Comparison of ENCODE assay signal across 22 mouse cellular contexts in genomic region chr2:168961729-168962666, GRCm38 (mm10). TPM values are rescaled to one million over a fixed set of nuclear protein-coding genes. Genes with fewer than 3 reads are reported as not detected.
DNase-seq lines count a peak whose midpoint lies in the region; TF ChIP-seq lines count a peak whose summit lies in the region.
"Had no signal": no experiment of that assay in that cellular context is flagged by ENCODE, and none has a peak within 500 bp of the region (broad histone marks: within the 10 kb centered on the region; RNA-seq: fewer than 3 reads in every experiment).

No protein-coding gene starts in this region.

- TF ChIP-seq CTCF in E14TG2a.4 (conservative IDR thresholded peaks at IDR 0.05; ENCODE audit: low read length) (no peak), ES-Bruce4 (IDR thresholded peaks at IDR 0.05; ENCODE audit: low read depth, low read length) (no peak)

- H3K9me3 ChIP-seq in E14TG2a.4 (ENCODE audit: low read length) (no peaks in the 10 kb centered on the region), ES-Bruce4 (replicated peaks; ENCODE audit: control insufficient read depth, insufficient read depth, low read length, poor library complexity, severe bottlenecking) (no peaks in the 10 kb centered on the region), ES-E14 (ENCODE audit: control insufficient read depth, insufficient read depth, low read depth, low read length) (no peaks in the 10 kb centered on the region)

- H3K4me3 ChIP-seq in E14TG2a.4 (replicated peaks; ENCODE audit: low read length) (peak overlapping the region; percentile 73), ES-Bruce4 (ENCODE audit: low read depth, low read length) (peak overlapping the region; percentile 74), ES-E14 (ENCODE audit: insufficient read depth in 1 of 2, low read depth in 1 of 2, low read length in 2 of 2, poor library complexity in 1 of 2, severe bottlenecking in 1 of 2) (peak overlapping the region; percentile 58 to 66)
- H3K4me3 ChIP-seq: embryonic facial prominence, embryonic 10.5 days; embryonic facial prominence, embryonic 12.5 days; forebrain, embryonic 13.5 days; forebrain, embryonic 15.5 days had no signal

- in situ Hi-C loops in ES-E14 (cut with MboI; ENCODE audit: low sequenced_read_pairs in 2 of 2, unreplicated experiment in 2 of 2), result no loop called here

- peak overlapping the region; percentile 52; the same call in 1 of the 2 replicates for H3K9ac ChIP-seq in ES-Bruce4 (ENCODE audit: low read depth, poor library complexity, severe bottlenecking)
- peak overlapping the region; percentile 74 for H3K9ac ChIP-seq in ES-E14 (ENCODE audit: insufficient read depth, low read depth, low read length, poor library complexity, severe bottlenecking)
- H3K9ac ChIP-seq: embryonic facial prominence, embryonic 12.5 days; forebrain, embryonic 13.5 days; forebrain, embryonic 15.5 days; forebrain, postnatal 0 days had no signal

- no peak for TF ChIP-seq POLR2A in ES-Bruce4 (IDR thresholded peaks at IDR 0.05; ENCODE audit: insufficient read depth, low read length)

- peaks cover 73% of the 10 kb centered on the region for H3K4me1 ChIP-seq in E14TG2a.4 (replicated peaks; ENCODE audit: low read depth, low read length)
- H3K4me1 ChIP-seq in ES-Bruce4 (ENCODE audit: control insufficient read depth, insufficient read depth, low read length), result peaks cover 7% of the 10 kb centered on the region
- H3K4me1 ChIP-seq in ES-E14 (ENCODE audit: control insufficient read depth in 2 of 2, insufficient read depth in 2 of 2, low read length in 2 of 2, poor library complexity in 1 of 2), result peaks cover 5 to 19% of the 10 kb centered on the region in 2 experiments; a peak in 2 of 4 replicates
- H3K4me1 ChIP-seq: embryonic facial prominence, embryonic 10.5 days; embryonic facial prominence, embryonic 12.5 days; forebrain, embryonic 13.5 days; forebrain, embryonic 15.5 days had no signal

- peak overlapping the region; percentile 100 for H3K27ac ChIP-seq in ES-Bruce4 (ENCODE audit: insufficient read depth, low read length)
- H3K27ac ChIP-seq in ES-E14 (ENCODE audit: insufficient read depth, low read depth, low read length, poor library complexity, severe bottlenecking), result peak overlapping the region; percentile 98
- H3K27ac ChIP-seq: embryonic facial prominence, embryonic 10.5 days; embryonic facial prominence, embryonic 12.5 days; forebrain, embryonic 13.5 days; forebrain, embryonic 15.5 days had no signal

- H3K36me3 ChIP-seq in E14TG2a.4 (ENCODE audit: insufficient read depth, low read length) (peaks cover 42% of the 10 kb centered on the region), ES-Bruce4 (ENCODE audit: control insufficient read depth, insufficient read depth, low read length, poor library complexity, severe bottlenecking) (no peaks in the 10 kb centered on the region), ES-E14 (ENCODE audit: control insufficient read depth, insufficient read depth, low read length, poor library complexity, severe bottlenecking) (peaks cover 6% of the 10 kb centered on the region)
- H3K36me3 ChIP-seq: embryonic facial prominence, embryonic 10.5 days; embryonic facial prominence, embryonic 12.5 days; forebrain, embryonic 15.5 days had no signal

- DNase-seq in ES-E14 (ENCODE audit: low read depth, low spot score) (no peak), R1 (ENCODE audit: low read depth, low spot score) (peak; percentile 95)
- DNase-seq in adrenal gland, adult 18-20 months (ENCODE audit: low spot score in 2 of 2), result no peak
- DNase-seq in spleen, postnatal 4 days (ENCODE audit: low spot score in 2 of 2), result no peak
- no peak for DNase-seq in thymus, adult 18-20 months
- no peak for DNase-seq in cerebellum, postnatal 4 days (ENCODE audit: low spot score in 2 of 2)
- DNase-seq: adrenal gland, adult 2 months; adrenal gland, postnatal 10 days; adrenal gland, postnatal 25 days; cerebellum, adult 11 months; cerebellum, adult 18-20 months; cerebellum, adult 8-10 months; cerebellum, adult 9-11 months; cerebellum, postnatal 14 days; cerebellum, postnatal 36 days; forebrain, postnatal 0 days had no signal

- TF ChIP-seq EP300 in ES-Bruce4 (IDR thresholded peaks at IDR 0.05; ENCODE audit: insufficient read depth, low read depth, low read length), result 0 out of 2 replicates have a peak, but pooled peaks have one; percentile 53

- H3K27me3 ChIP-seq in E14TG2a.4 (ENCODE audit: insufficient read depth, low read length) (no peaks in the 10 kb centered on the region), ES-Bruce4 (ENCODE audit: control insufficient read depth, insufficient read depth, low read length, poor library complexity, severe bottlenecking) (no peaks in the 10 kb centered on the region)
- H3K27me3 ChIP-seq: embryonic facial prominence, embryonic 12.5 days; forebrain, embryonic 13.5 days; forebrain, embryonic 15.5 days had no signal

TF ChIP-seq in ES-E14, 5 proteins besides CTCF, POLR2A, EP300 and RAD21:
- peak; percentile 88 for TF ChIP-seq ZNF384 (IDR thresholded peaks at IDR 0.05; ENCODE audit: low read depth, low read length)
- TF ChIP-seq HCFC1 (IDR thresholded peaks at IDR 0.05; ENCODE audit: borderline replicate concordance, insufficient read depth, low read length), result peak; percentile 82; the same call in 1 of the 2 replicates
- TF ChIP-seq ZC3H11A (IDR thresholded peaks at IDR 0.05; ENCODE audit: borderline replicate concordance, low read depth, low read length), result peak; percentile 18; the same call in 1 of the 2 replicates
- TF ChIP-seq CHD2 (IDR thresholded peaks at IDR 0.05; ENCODE audit: low read depth, low read length), result no peak

RNA-seq across cellular contexts. Expression of gene Zfp64, which starts 6.6 kb away (rescaled TPM):
- polyA plus RNA-seq in ES-Bruce4 (2011; ENCODE audit: insufficient read depth, insufficient read length, low read depth, missing spikeins), result 35.9 and 37.7 TPM in 2 replicates
- 54.4 and 57.3 TPM in 2 replicates for total RNA-seq in ES-E14 (2012; rRNA removed)
- total RNA-seq in adrenal gland, adult 18-20 months (2021), result 10 to 100 TPM; 13.6 to 15.0 TPM
